Comparison of ENCODE assay signal across 8 mouse cellular contexts in genomic region chr9:65267742-65268515, GRCm38 (mm10). TPM values are rescaled to one million over a fixed set of nuclear protein-coding genes. Genes with fewer than 3 reads are reported as not detected.
DNase-seq lines count a peak whose midpoint lies in the region; ATAC-seq and TF ChIP-seq lines count a peak whose summit lies in the region.

No protein-coding gene starts in this region.

- H3K27ac ChIP-seq in hindbrain, embryonic 11.5 days (ENCODE audit: low read depth, low read length): peak overlapping the region; percentile 82
- H3K27ac ChIP-seq in neural tube, embryonic 12.5 days: peak overlapping the region; percentile 66

- H3K9ac ChIP-seq in hindbrain, embryonic 11.5 days (ENCODE audit: low read depth, low read length): peak overlapping the region; percentile 37
- H3K9ac ChIP-seq in neural tube, embryonic 12.5 days: no peak overlapping the region

- H3K4me2 ChIP-seq in hindbrain, embryonic 11.5 days (replicated peaks; ENCODE audit: low read depth, low read length): no peak overlapping the region
- H3K4me2 ChIP-seq in neural tube, embryonic 12.5 days (replicated peaks): 0 out of 2 replicates have a peak overlapping the region, but pooled peaks have one; percentile 2

- ATAC-seq in hindbrain, embryonic 11.5 days (ENCODE audit: low FRiP score): peak; percentile 69
- peak; percentile 87 for ATAC-seq in neural tube, embryonic 12.5 days (ENCODE audit: low FRiP score, low read depth)

- 44% methylated on average over 7 of the region's 7 CpGs for WGBS in hindbrain, embryonic 11.5 days
- WGBS in neural tube, embryonic 12.5 days: 36% methylated on average over 7 of the region's 7 CpGs
- WGBS in lung, adult 2 months: 42% methylated on average over 7 of the region's 7 CpGs

- no peaks in the 10 kb centered on the region for H3K27me3 ChIP-seq in hindbrain, embryonic 11.5 days (ENCODE audit: control insufficient read depth, insufficient read depth, low read length)
- no peaks in the 10 kb centered on the region for H3K27me3 ChIP-seq in neural tube, embryonic 12.5 days (replicated peaks)

- no peak overlapping the region for H3K4me3 ChIP-seq in hindbrain, embryonic 11.5 days (ENCODE audit: low read depth, low read length)
- H3K4me3 ChIP-seq in neural tube, embryonic 12.5 days: no peak overlapping the region
- no peak overlapping the region for H3K4me3 ChIP-seq in lung, adult 2 months (replicated peaks; ENCODE audit: extremely low read depth, low read depth, low read length)

- H3K36me3 ChIP-seq in hindbrain, embryonic 11.5 days (ENCODE audit: control insufficient read depth, insufficient read depth, low read length): no peaks in the 10 kb centered on the region
- no peaks in the 10 kb centered on the region for H3K36me3 ChIP-seq in neural tube, embryonic 12.5 days

- no peak for TF ChIP-seq POLR2A in lung, adult 2 months (IDR thresholded peaks at IDR 0.05; ENCODE audit: borderline replicate concordance, extremely low read depth, low read depth, low read length)

- H3K9me3 ChIP-seq in hindbrain, embryonic 11.5 days (ENCODE audit: control insufficient read depth, low read length): no peaks in the 10 kb centered on the region
- no peaks in the 10 kb centered on the region for H3K9me3 ChIP-seq in neural tube, embryonic 12.5 days

- no peaks in the 10 kb centered on the region for H3K4me1 ChIP-seq in hindbrain, embryonic 11.5 days (replicated peaks; ENCODE audit: control insufficient read depth, insufficient read depth, low read length)
- H3K4me1 ChIP-seq in neural tube, embryonic 12.5 days: peaks cover 13% of the 10 kb centered on the region
- no peaks in the 10 kb centered on the region for H3K4me1 ChIP-seq in lung, adult 2 months (ENCODE audit: control insufficient read depth, insufficient read depth, low read length)

- TF ChIP-seq CTCF in lung, adult 2 months (IDR thresholded peaks at IDR 0.05; ENCODE audit: insufficient read depth, low read length): no peak

- peak; percentile 28 for DNase-seq in right cerebral cortex, adult 18-20 months
- DNase-seq in right cerebral cortex, postnatal 14 days: no peak
- DNase-seq in hindbrain, embryonic 11.5 days (ENCODE audit: low spot score): peak; percentile 57
- DNase-seq in layer of hippocampus, adult 8-10 months (ENCODE audit: low spot score in 2 of 2): peak; percentile 44 to 52
- DNase-seq in lung, adult 2 months: no peak
- no peak for DNase-seq in thymus, postnatal 14 days
- no peak for DNase-seq in testis, postnatal 10 days (ENCODE audit: low spot score)

RNA-seq across cellular contexts. Expression of gene Cilp, which starts 2.9 kb away (rescaled TPM):
- polyA plus RNA-seq in hindbrain, embryonic 11.5 days (2014; fragmentation: Nextera tagmentation; extraction: Ambion mirVana): 0.25 and 0.31 TPM in 2 replicates
- total RNA-seq in layer of hippocampus, adult 8-10 months (2022): under 1 TPM in 2 of 4 experiments, not detected in 2; 0.10 to 0.16 TPM
- polyA plus RNA-seq in neural tube, embryonic 12.5 days (2016; fragmentation: Nextera tagmentation; extraction: Ambion mirVana): 0.33 and 0.47 TPM in 2 replicates
- 1.2 and 6.1 TPM in 2 replicates for polyA plus RNA-seq in lung, adult 2 months (2012; rRNA removed)

RNA-seq across cellular contexts. Expression of gene Clpx, which starts 26.1 kb away (rescaled TPM):
- polyA plus RNA-seq in hindbrain, embryonic 11.5 days (2014; fragmentation: Nextera tagmentation; extraction: Ambion mirVana): 47.5 and 51.9 TPM in 2 replicates
- total RNA-seq in layer of hippocampus, adult 8-10 months (2022): 10 to 100 TPM; 31.8 to 35.7 (median 32.3) TPM
- polyA plus RNA-seq in neural tube, embryonic 12.5 days (2016; fragmentation: Nextera tagmentation; extraction: Ambion mirVana): 41.9 and 46.2 TPM in 2 replicates
- 8.7 and 10.5 TPM in 2 replicates for polyA plus RNA-seq in lung, adult 2 months (2012; rRNA removed)

Comparison
In these comparisons a context has a peak if more than half of its experiments do, and no peak if none do; other contexts are left out.
1. DNase-seq: peak in right cerebral cortex, adult 18-20 months (single experiment), hindbrain, embryonic 11.5 days (single experiment) and layer of hippocampus, adult 8-10 months (2 of 2); none in right cerebral cortex, postnatal 14 days (single experiment), lung, adult 2 months (single experiment), thymus, postnatal 14 days (single experiment) and testis, postnatal 10 days (single experiment).